27 mouse cellular contexts compared by ENCODE assay signal in the genomic region with DNA sequence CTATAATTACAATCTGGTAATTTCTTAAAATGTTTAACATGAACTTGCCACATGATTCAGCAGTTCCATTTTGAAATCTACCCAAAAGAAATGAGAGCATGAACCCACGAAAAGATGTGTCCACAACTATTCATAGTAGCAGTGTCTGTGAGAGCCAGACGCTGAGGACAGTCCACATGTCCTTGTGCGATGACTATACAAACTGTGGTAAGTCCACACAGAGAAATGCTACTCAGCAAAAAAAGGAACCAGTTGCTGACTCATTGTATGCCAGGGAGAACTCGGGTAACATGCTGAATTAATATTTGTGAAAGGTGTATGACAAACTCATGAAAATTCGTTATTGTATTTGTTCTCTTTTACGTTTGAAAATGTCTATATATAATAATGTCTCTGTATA. TPM values are rescaled to one million over a fixed set of nuclear protein-coding genes. Genes with fewer than 3 reads are reported as not detected.
DNase-seq lines count a peak whose midpoint lies in the region; TF ChIP-seq lines count a peak whose summit lies in the region.
"Had no signal": no experiment of that assay in that cellular context is flagged by ENCODE, and none has a peak within 500 bp of the region (broad histone marks: within the 10 kb centered on the region; RNA-seq: fewer than 3 reads in every experiment).

No protein-coding gene starts in this region.

- no peaks in the 10 kb centered on the region for H3K27me3 ChIP-seq in megakaryocyte, embryonic 14.5 days (replicated peaks)
- H3K27me3 ChIP-seq: forebrain, embryonic 13.5 days; limb, embryonic 12.5 days; midbrain, embryonic 12.5 days; neural tube, embryonic 13.5 days had no signal

- H3K4me3 ChIP-seq in gastrocnemius, adult 2 months: no peak overlapping the region
- H3K4me3 ChIP-seq in megakaryocyte, embryonic 14.5 days (replicated peaks): peak overlapping the region; percentile 64
- H3K4me3 ChIP-seq: forebrain, embryonic 13.5 days; layer of hippocampus, adult 2 months; left cerebral cortex, adult 2 months; limb, embryonic 12.5 days; midbrain, embryonic 12.5 days; neural tube, embryonic 13.5 days had no signal

- H3K36me3 ChIP-seq in megakaryocyte, embryonic 14.5 days (replicated peaks; ENCODE audit: low read length): peaks cover under 1% of the 10 kb centered on the region
- H3K36me3 ChIP-seq: limb, embryonic 12.5 days; midbrain, embryonic 12.5 days; neural tube, embryonic 13.5 days had no signal

- peaks cover 27% of the 10 kb centered on the region for H3K4me1 ChIP-seq in megakaryocyte, embryonic 14.5 days
- H3K4me1 ChIP-seq: forebrain, embryonic 13.5 days; limb, embryonic 12.5 days; midbrain, embryonic 12.5 days; neural tube, embryonic 13.5 days had no signal

- TF ChIP-seq CTCF in gastrocnemius, adult 2 months (IDR thresholded peaks at IDR 0.05): no peak

- intact Hi-C loops in gastrocnemius, adult 2 months (cut with DNase I): no loop called here
- intact Hi-C loops in gastrocnemius, postnatal 14 days (cut with DNase I; ENCODE audit: low total_unique reads): loop anchor here (5.0 kb wide), 1 partner anchor 200 kb away; no protein-coding TSS in a partner anchor

- H3K27ac ChIP-seq in gastrocnemius, adult 2 months: peak overlapping the region; percentile 63
- H3K27ac ChIP-seq: forebrain, embryonic 13.5 days; hindbrain, embryonic 14.5 days; layer of hippocampus, adult 2 months; left cerebral cortex, adult 2 months; limb, embryonic 12.5 days; midbrain, embryonic 12.5 days; neural tube, embryonic 13.5 days; stomach, postnatal 0 days had no signal

- peaks cover 6% of the 10 kb centered on the region for H3K9me3 ChIP-seq in megakaryocyte, embryonic 14.5 days
- H3K9me3 ChIP-seq: forebrain, embryonic 13.5 days; limb, embryonic 12.5 days; midbrain, embryonic 12.5 days; neural tube, embryonic 13.5 days had no signal

- DNase-seq in adrenal gland, adult 2 months: peak; percentile 16
- no peak for DNase-seq in adrenal gland, postnatal 25 days
- no peak for DNase-seq in gastrocnemius, adult 2 months
- no peak for DNase-seq in gastrocnemius, postnatal 14 days
- DNase-seq in brain, adult 2 months (ENCODE audit: low read depth, low spot score): peak; percentile 23
- DNase-seq in kidney, adult 18-20 months: no peak
- DNase-seq in urinary bladder, postnatal 25 days (ENCODE audit: low spot score): no peak
- DNase-seq: adrenal gland, adult 8-10 months; cerebellum, adult 2 months; cerebellum, postnatal 25 days; heart, postnatal 36 days; kidney, postnatal 25 days; lung, postnatal 4 days; right cerebral cortex, postnatal 4 days; thymus, adult 2 months; thymus, postnatal 4 days had no signal

RNA-seq across cellular contexts. Expression of gene Fbxo40, which starts 7.4 kb away (rescaled TPM):
- total RNA-seq in adrenal gland, adult 2 months (2021): under 1 TPM; 0.28 to 0.29 TPM
- polyA plus RNA-seq in adrenal gland, adult 2 months (2012; rRNA removed): 0.04 and 0.12 TPM in 2 replicates
- total RNA-seq in adrenal gland, postnatal 25 days (2021): 0.15 TPM in 1 of 2 replicates, not detected in the other
- total RNA-seq in gastrocnemius, adult 2 months (2021): 100 to 1,000 TPM; 258 to 380 TPM
- 100 to 1,000 TPM; 128 to 166 TPM for total RNA-seq in gastrocnemius, postnatal 14 days (2021)
- polyA plus RNA-seq in megakaryocyte, embryonic 14.5 days (2012; ENCODE audit: insufficient read depth, low replicate concordance): 0.09 TPM in 1 of 2 replicates, not detected in the other
- total RNA-seq: layer of hippocampus, adult 2 months had no signal
- polyA plus RNA-seq: embryonic facial prominence, embryonic 11.5 days; liver, embryonic 11.5 days; midbrain, embryonic 12.5 days; stomach, postnatal 0 days had no signal

RNA-seq across cellular contexts. Expression of gene Polq, which starts 13.9 kb away (rescaled TPM):
- total RNA-seq in adrenal gland, adult 2 months (2021): under 1 TPM; 0.35 to 0.75 TPM
- 0.06 TPM in 1 of 2 replicates, not detected in the other for polyA plus RNA-seq in adrenal gland, adult 2 months (2012; rRNA removed)
- 1.0 and 2.1 TPM in 2 replicates for total RNA-seq in adrenal gland, postnatal 25 days (2021)
- under 1 TPM; 0.23 to 0.56 TPM for total RNA-seq in gastrocnemius, adult 2 months (2021)
- total RNA-seq in gastrocnemius, postnatal 14 days (2021): under 1 TPM; 0.39 to 0.44 TPM
- 0.85 TPM in 1 of 2 replicates, not detected in the other for polyA plus RNA-seq in megakaryocyte, embryonic 14.5 days (2012; ENCODE audit: insufficient read depth, low replicate concordance)

Comparison
In these comparisons a context has a peak if more than half of its experiments do, and no peak if none do; other contexts are left out.
1. DNase-seq: peak in adrenal gland, adult 2 months (single experiment) and brain, adult 2 months (single experiment); none in adrenal gland, postnatal 25 days (single experiment), gastrocnemius, adult 2 months (single experiment), gastrocnemius, postnatal 14 days (single experiment), kidney, adult 18-20 months (single experiment) and urinary bladder, postnatal 25 days (single experiment).
2. RNA of gene Fbxo40, which starts 7.4 kb away (total RNA-seq): 258 to 380 TPM in gastrocnemius, adult 2 months and 128 to 166 TPM in gastrocnemius, postnatal 14 days; 0.28 to 0.29 TPM in adrenal gland, adult 2 months and 0.15 TPM in adrenal gland, postnatal 25 days; every median in the first group is over 100 times any median in the second.